Mouse (Mus musculus) testis, adult 2 months (tissue): ENCODE data around the gene Clasp1.

Experiments used
- CTCF ChIP-seq: fragments of 200-500 bp; IDR thresholded peaks from 2 replicates; pipeline ENCODE4 v1.5.1; 2012; ENCODE audit warnings: low read depth, mild to moderate bottlenecking, inconsistent platforms, low read length, moderate library complexity; ENCODE audit not compliant: control insufficient read depth, insufficient read depth, insufficient replicate concordance
- POLR2A ChIP-seq: fragments of 200-500 bp; IDR thresholded peaks from 2 replicates; pipeline ENCODE4 v1.6.1; 2012; ENCODE audit warnings: low read depth, mild to moderate bottlenecking, inconsistent platforms, low read length, moderate library complexity; ENCODE audit not compliant: control insufficient read depth

DNA sequence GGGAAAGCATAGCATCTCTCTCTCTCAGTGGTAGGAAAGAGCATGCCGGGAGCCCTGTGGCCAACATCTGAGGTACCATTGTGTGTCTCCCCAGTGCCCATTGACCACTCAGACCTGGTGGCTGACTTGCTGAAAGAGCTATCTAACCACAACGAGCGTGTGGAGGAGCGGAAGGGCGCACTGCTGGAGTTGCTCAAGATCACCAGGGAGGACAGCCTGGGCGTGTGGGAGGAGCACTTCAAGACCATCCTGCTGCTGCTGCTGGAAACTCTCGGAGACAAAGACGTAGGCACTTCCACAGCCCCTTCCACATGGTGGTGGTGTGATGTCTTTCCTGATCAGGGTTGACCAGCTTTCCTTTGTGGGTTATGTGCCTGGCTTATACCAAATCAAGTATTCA, 192.3 kb downstream of the Clasp1 start:
- no peak for TF ChIP-seq CTCF
- TF ChIP-seq POLR2A = no peak
